Mouse (Mus musculus) embryonic facial prominence, embryonic 15.5 days (tissue): ENCODE data around the gene Btn2a2. TPM values are rescaled to one million over a fixed set of nuclear protein-coding genes. Genes with fewer than 3 reads are reported as not detected.

Experiments
- ATAC-seq: fragments of 200-750 bp; cut with Nextera tagmentation; 2 replicates; pipeline ENCODE4 v1.8.0; 2017; ENCODE audit warnings: low read depth, moderate TSS enrichment; ENCODE audit not compliant: insufficient number of reproducible peaks, low FRiP score, low TSS enrichment
- H3K27ac ChIP-seq: fragments of 300-500 bp; sonication (generic); replicated peaks from 2 replicates; pipeline ENCODE4 v1.5.1; 2015; ENCODE audit warnings: mild to moderate bottlenecking, inconsistent platforms
- H3K27me3 ChIP-seq: fragments of 300-500 bp; sonication (generic); 2 replicates; pipeline ENCODE4 v1.6.1; 2015; ENCODE audit warnings: inconsistent platforms
- H3K36me3 ChIP-seq: fragments of 300-500 bp; sonication (generic); 2 replicates; pipeline ENCODE4 v1.6.1; 2015; ENCODE audit warnings: mild to moderate bottlenecking, inconsistent platforms
- H3K4me1 ChIP-seq: fragments of 300-500 bp; sonication (generic); 2 replicates; pipeline ENCODE4 v1.6.1; 2015; ENCODE audit warnings: inconsistent platforms
- H3K4me2 ChIP-seq: fragments of 300-500 bp; sonication (generic); replicated peaks from 2 replicates; pipeline ENCODE4 v1.6.1; 2015; ENCODE audit warnings: mild to moderate bottlenecking, inconsistent platforms
- H3K4me3 ChIP-seq: fragments of 300-500 bp; sonication (generic); replicated peaks from 2 replicates; pipeline ENCODE4 v1.5.1; 2015; ENCODE audit warnings: mild to moderate bottlenecking, inconsistent platforms
- H3K9ac ChIP-seq: fragments of 300-500 bp; sonication (generic); 2 replicates; pipeline ENCODE4 v1.6.1; 2015; ENCODE audit warnings: inconsistent platforms
- H3K9me3 ChIP-seq: fragments of 300-500 bp; sonication (generic); replicated peaks from 2 replicates; pipeline ENCODE4 v1.6.1; 2016; ENCODE audit warnings: inconsistent platforms
- WGBS: fragments of 180-500 bp; shearing (Covaris S2); methylation state at CpG from one replicate; pipeline ENCODE4 v1.1.7; 2015; 5-methylcytosine and 5-hydroxymethylcytosine counted together
- polyA plus RNA-seq: library from polyadenylated mRNA; unstranded; fragments of >200 nt; fragmentation: Nextera tagmentation; extraction: Ambion mirVana; gene quantifications from 2 replicates; pipeline ENCODE4 v1.2.1, GENCODE M21; 2015

The Btn2a2 gene
- polyA plus RNA-seq, 1 experiment from 2014 or later = 0.65 TPM

GRCm38 (mm10) chr13:23491990-23492389, 3.3 kb upstream of the Btn2a2 start:
- H3K4me1 ChIP-seq = 0 out of 2 replicates have a peak, but pooled peaks cover 5% of the 10 kb centered on the region
- peak overlapping the region; percentile 37; the same call in 1 of the 2 replicates for H3K4me2 ChIP-seq
- peak overlapping the region; percentile 27 for H3K4me3 ChIP-seq
- no peaks in the 10 kb centered on the region for H3K36me3 ChIP-seq
- no peak for ATAC-seq
- no peaks in the 10 kb centered on the region for H3K27me3 ChIP-seq
- WGBS = 10% methylated on average over 14 of the region's 14 CpGs
- H3K27ac ChIP-seq = no peak overlapping the region
- H3K9ac ChIP-seq = no peak overlapping the region
- no peaks in the 10 kb centered on the region for H3K9me3 ChIP-seq

- Histone ChIP-seq H3K9me3 (no peaks in the 10 kb centered on the region), H3K4me1 (0 out of 2 replicates have a peak, but pooled peaks cover 5% of the 10 kb centered on the region), H3K4me3 (no peak overlapping the region), H3K27me3 (no peaks in the 10 kb centered on the region), H3K9ac (no peak overlapping the region), H3K4me2 (no peak overlapping the region), H3K27ac (no peak overlapping the region), H3K36me3 (no peaks in the 10 kb centered on the region)
- 16% methylated on average over 1 of the region's 1 CpGs for WGBS
- ATAC-seq = no peak
These were observed 2.6 kb upstream of the Btn2a2 start for GRCm38 (mm10) chr13:23491263-23491662.

- 0 out of 2 replicates have a peak, but pooled peaks cover 5% of the 10 kb centered on the region for H3K4me1 ChIP-seq
- ATAC-seq = no peak
- no peak overlapping the region for H3K4me3 ChIP-seq
- no peaks in the 10 kb centered on the region for H3K36me3 ChIP-seq
- H3K27ac ChIP-seq = no peak overlapping the region
- no peak overlapping the region for H3K9ac ChIP-seq
- WGBS = 61% methylated on average over 1 of the region's 1 CpGs
- H3K9me3 ChIP-seq = no peaks in the 10 kb centered on the region
- H3K4me2 ChIP-seq = no peak overlapping the region
- no peaks in the 10 kb centered on the region for H3K27me3 ChIP-seq
These were observed 2.2 kb upstream of the Btn2a2 start for GRCm38 (mm10) chr13:23490863-23491262.

GRCm38 (mm10) chr13:23485271-23485670, 3.4 kb downstream of the Btn2a2 start:
- Histone ChIP-seq H3K4me1 (no peaks in the 10 kb centered on the region), H3K36me3 (no peaks in the 10 kb centered on the region), H3K27me3 (no peaks in the 10 kb centered on the region), H3K4me2 (no peak overlapping the region), H3K4me3 (no peak overlapping the region), H3K9me3 (no peaks in the 10 kb centered on the region), H3K9ac (no peak overlapping the region), H3K27ac (no peak overlapping the region)
- WGBS = 35% methylated on average over 5 of the region's 5 CpGs
- ATAC-seq = no peak

GRCm38 (mm10) chr13:23483153-23483552, 5.5 kb downstream of the Btn2a2 start:
- no peak for ATAC-seq
- no peak overlapping the region for H3K9ac ChIP-seq
- H3K4me1 ChIP-seq = no peaks in the 10 kb centered on the region
- H3K4me2 ChIP-seq = no peak overlapping the region
- 88% methylated on average over 2 of the region's 2 CpGs for WGBS
- H3K4me3 ChIP-seq = no peak overlapping the region
- H3K9me3 ChIP-seq = no peaks in the 10 kb centered on the region
- H3K27ac ChIP-seq = no peak overlapping the region
- H3K36me3 ChIP-seq = no peaks in the 10 kb centered on the region
- no peaks in the 10 kb centered on the region for H3K27me3 ChIP-seq

- WGBS = 15% methylated on average over 2 of the region's 2 CpGs
- Histone ChIP-seq H3K4me2 (no peak overlapping the region), H3K36me3 (no peaks in the 10 kb centered on the region), H3K9ac (no peak overlapping the region), H3K27me3 (no peaks in the 10 kb centered on the region), H3K9me3 (no peaks in the 10 kb centered on the region), H3K4me1 (no peaks in the 10 kb centered on the region), H3K27ac (no peak overlapping the region), H3K4me3 (no peak overlapping the region)
- ATAC-seq = no peak
These were observed 13.0 kb downstream of the Btn2a2 start for GRCm38 (mm10) chr13:23475658-23476057.

- Histone ChIP-seq H3K27me3 (no peaks in the 10 kb centered on the region), H3K4me3 (no peak overlapping the region), H3K4me2 (0 out of 2 replicates have a peak overlapping the region, but pooled peaks have one; percentile 17), H3K9ac (no peak overlapping the region), H3K27ac (no peak overlapping the region), H3K36me3 (no peaks in the 10 kb centered on the region), H3K9me3 (no peaks in the 10 kb centered on the region), H3K4me1 (peaks cover 19% of the 10 kb centered on the region)
- WGBS = 4% methylated on average over 9 of the region's 9 CpGs
- peak; percentile 59 for ATAC-seq
These were observed 21.7 kb downstream of the Btn2a2 start for GRCm38 (mm10) chr13:23466911-23467310.

GRCm38 (mm10) chr13:23466306-23466705, 22.4 kb downstream of the Btn2a2 start:
- H3K27me3 ChIP-seq = no peaks in the 10 kb centered on the region
- H3K4me1 ChIP-seq = peaks cover 19% of the 10 kb centered on the region
- no peak for ATAC-seq
- 65% methylated on average over 1 of the region's 1 CpGs for WGBS
- H3K4me2 ChIP-seq = no peak overlapping the region
- H3K9me3 ChIP-seq = no peaks in the 10 kb centered on the region
- no peak overlapping the region for H3K4me3 ChIP-seq
- H3K9ac ChIP-seq = no peak overlapping the region
- no peak overlapping the region for H3K27ac ChIP-seq
- no peaks in the 10 kb centered on the region for H3K36me3 ChIP-seq

GRCm38 (mm10) chr13:23465600-23466109, 23.0 kb downstream of the Btn2a2 start, which contains the start of gene Btn1a1:
TSS of gene Btn1a1 (minus strand) at chr13:23465901.
- Histone ChIP-seq H3K9ac (peak within 1 kb of the TSS; percentile 5; the same call in 1 of the 2 replicates), H3K4me3 (peak within 1 kb of the TSS; percentile 57), H3K27me3 (no peaks in the 10 kb centered on the region), H3K27ac (no peak within 1 kb of the TSS), H3K9me3 (no peaks in the 10 kb centered on the region), H3K4me1 (peaks cover 19% of the 10 kb centered on the region), H3K4me2 (peak within 1 kb of the TSS; percentile 81), H3K36me3 (no peaks in the 10 kb centered on the region)
- no peak for ATAC-seq
- 2% methylated on average over 7 of the region's 7 CpGs for WGBS

GRCm38 (mm10) chr13:23464841-23465366, 23.8 kb downstream of the Btn2a2 start:
- Histone ChIP-seq H3K9ac (peak overlapping the region; percentile 5; the same call in 1 of the 2 replicates), H3K4me3 (peak overlapping the region; percentile 57), H3K27ac (no peak overlapping the region), H3K4me2 (peak overlapping the region; percentile 81), H3K9me3 (no peaks in the 10 kb centered on the region), H3K27me3 (no peaks in the 10 kb centered on the region), H3K36me3 (no peaks in the 10 kb centered on the region), H3K4me1 (peaks cover 19% of the 10 kb centered on the region)
- 3% methylated on average over 11 of the region's 11 CpGs for WGBS
- no peak for ATAC-seq

- no peaks in the 10 kb centered on the region for H3K36me3 ChIP-seq
- no peaks in the 10 kb centered on the region for H3K9me3 ChIP-seq
- H3K27me3 ChIP-seq = no peaks in the 10 kb centered on the region
- H3K4me1 ChIP-seq = peaks cover 19% of the 10 kb centered on the region
- H3K9ac ChIP-seq = peak overlapping the region; percentile 33
- WGBS = under 1% methylated on average over 29 of the region's 29 CpGs
- peak overlapping the region; percentile 81 for H3K4me2 ChIP-seq
- H3K4me3 ChIP-seq = peak overlapping the region; percentile 57
- H3K27ac ChIP-seq = no peak overlapping the region
- ATAC-seq = no peak
These were observed 24.4 kb downstream of the Btn2a2 start for GRCm38 (mm10) chr13:23464224-23464637.
